Mouse (Mus musculus): Measurements from ENCODE around the gene D630003M21Rik. TPM values are rescaled to one million over a fixed set of nuclear protein-coding genes. Genes with fewer than 3 reads are reported as not detected.

The D630003M21Rik gene
- total and polyA plus RNA-seq, 2 experiments from 2014 or later, result 1.1 to 5.5 TPM

DNA sequence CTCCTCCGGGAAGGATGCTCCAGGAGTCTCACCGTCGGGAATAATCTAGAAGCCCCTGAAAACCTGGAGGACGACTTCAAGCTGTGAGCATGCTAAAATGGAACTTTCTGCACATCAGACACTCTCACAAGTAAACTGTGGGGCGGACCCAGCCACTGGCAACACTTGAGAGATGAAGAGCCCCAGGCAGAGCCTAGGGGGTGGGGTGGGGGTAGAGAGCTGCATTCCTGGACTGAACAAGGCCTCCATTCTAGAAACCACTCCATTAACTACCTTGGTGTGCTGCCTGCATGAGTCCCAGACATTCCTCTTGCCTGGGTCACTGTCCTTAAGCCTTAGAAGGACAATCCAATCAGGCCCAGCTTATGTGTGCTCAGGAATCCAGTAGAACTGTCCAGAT is 2.0 kb upstream of the D630003M21Rik start:
- no peak for TF ChIP-seq CTCF (IDR thresholded peaks at IDR 0.05)
- Histone ChIP-seq H3K36me3 (ENCODE audit: insufficient read depth, low read length) (no peaks in the 10 kb centered on the region), H3K4me2 (ENCODE audit: low read depth, low read length, poor library complexity, severe bottlenecking) (no peak overlapping the region), H3K27me3 (ENCODE audit: insufficient read depth, low read length) (no peaks in the 10 kb centered on the region), H3K4me1 (ENCODE audit: insufficient read depth, low read length) (peaks cover 7% of the 10 kb centered on the region; the same call in 1 of the 2 replicates), H3K27ac (ENCODE audit: low read depth, low read length) (no peak overlapping the region), H3K4me3 (ENCODE audit: low read depth, low read length) (no peak overlapping the region), H3K9ac (replicated peaks; ENCODE audit: low read length, poor library complexity, severe bottlenecking) (no peak overlapping the region), H3K9me3 (ENCODE audit: low read length) (no peaks in the 10 kb centered on the region)
- no peak for DNase-seq (ENCODE audit: low spot score)
- no peak for ATAC-seq (ENCODE audit: low FRiP score)
- WGBS, result 34% methylated on average over 5 of the region's 5 CpGs

- DNase-seq (ENCODE audit: low spot score) (no peak), ATAC-seq (ENCODE audit: low FRiP score) (no peak)
- TF ChIP-seq CTCF (IDR thresholded peaks at IDR 0.05), result no peak
- Histone ChIP-seq H3K9ac (replicated peaks; ENCODE audit: low read length, poor library complexity, severe bottlenecking) (no peak overlapping the region), H3K4me1 (ENCODE audit: insufficient read depth, low read length) (peaks cover 7% of the 10 kb centered on the region; the same call in 1 of the 2 replicates), H3K9me3 (ENCODE audit: low read length) (no peaks in the 10 kb centered on the region), H3K4me3 (ENCODE audit: low read depth, low read length) (no peak overlapping the region), H3K27ac (ENCODE audit: low read depth, low read length) (no peak overlapping the region), H3K36me3 (ENCODE audit: insufficient read depth, low read length) (no peaks in the 10 kb centered on the region), H3K27me3 (ENCODE audit: insufficient read depth, low read length) (no peaks in the 10 kb centered on the region), H3K4me2 (ENCODE audit: low read depth, low read length, poor library complexity, severe bottlenecking) (no peak overlapping the region)
- WGBS, result 38% methylated on average over 6 of the region's 6 CpGs
Measured at GRCm38 (mm10) chr2:158230617-158231016, 1.6 kb upstream of the D630003M21Rik start.

- Histone ChIP-seq H3K4me3 (ENCODE audit: low read depth, low read length) (peak overlapping the region; percentile 42), H3K27ac (ENCODE audit: low read depth, low read length) (no peak overlapping the region), H3K9ac (replicated peaks; ENCODE audit: low read length, poor library complexity, severe bottlenecking) (peak overlapping the region; percentile 48), H3K36me3 (ENCODE audit: insufficient read depth, low read length) (no peaks in the 10 kb centered on the region), H3K9me3 (ENCODE audit: low read length) (no peaks in the 10 kb centered on the region), H3K27me3 (ENCODE audit: insufficient read depth, low read length) (no peaks in the 10 kb centered on the region), H3K4me2 (ENCODE audit: low read depth, low read length, poor library complexity, severe bottlenecking) (peak overlapping the region; percentile 94), H3K4me1 (ENCODE audit: insufficient read depth, low read length) (peaks cover 7% of the 10 kb centered on the region; the same call in 1 of the 2 replicates)
- DNase-seq (ENCODE audit: low spot score), result no peak
- no peak for TF ChIP-seq CTCF (IDR thresholded peaks at IDR 0.05)
- ATAC-seq (ENCODE audit: low FRiP score), result no peak
- 22% methylated on average over 7 of the region's 7 CpGs for WGBS
Measured at GRCm38 (mm10) chr2:158229503-158229892, 476 bp upstream of the D630003M21Rik start.

DNA sequence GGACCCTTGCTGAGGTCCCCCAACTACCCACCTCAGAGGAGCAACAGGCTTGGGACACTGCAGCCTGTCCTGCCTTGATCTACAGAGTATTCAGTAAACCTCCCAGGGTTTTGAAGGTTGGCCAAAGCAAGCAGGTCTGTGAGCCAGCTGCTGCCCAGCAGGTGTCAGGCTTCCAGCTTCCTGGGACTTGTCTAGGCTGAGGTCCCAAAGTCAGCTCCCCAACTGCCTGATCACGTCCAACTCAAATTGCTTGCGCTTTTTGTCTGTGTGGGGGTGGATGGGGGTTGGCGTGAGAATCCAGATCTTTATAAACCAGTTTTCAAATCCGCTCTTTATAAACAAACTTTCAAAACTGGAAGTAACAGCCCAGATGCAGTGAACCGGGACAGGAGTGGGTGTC is 3.7 kb downstream of the D630003M21Rik start:
- Histone ChIP-seq H3K9me3 (ENCODE audit: low read length) (no peaks in the 10 kb centered on the region), H3K27me3 (ENCODE audit: insufficient read depth, low read length) (no peaks in the 10 kb centered on the region), H3K4me2 (ENCODE audit: low read depth, low read length, poor library complexity, severe bottlenecking) (no peak overlapping the region), H3K27ac (ENCODE audit: low read depth, low read length) (no peak overlapping the region), H3K36me3 (ENCODE audit: insufficient read depth, low read length) (no peaks in the 10 kb centered on the region), H3K9ac (replicated peaks; ENCODE audit: low read length, poor library complexity, severe bottlenecking) (no peak overlapping the region), H3K4me1 (ENCODE audit: insufficient read depth, low read length) (peaks cover 7% of the 10 kb centered on the region; the same call in 1 of the 2 replicates), H3K4me3 (ENCODE audit: low read depth, low read length) (no peak overlapping the region)
- ATAC-seq (ENCODE audit: low FRiP score) (no peak), DNase-seq (ENCODE audit: low spot score) (peak; percentile 60)
- 74% methylated on average over 5 of the region's 5 CpGs for WGBS
- TF ChIP-seq CTCF (IDR thresholded peaks at IDR 0.05), result peak; percentile 57

- H3K4me3 ChIP-seq (ENCODE audit: low read depth, low read length), result no peak overlapping the region
- H3K36me3 ChIP-seq (ENCODE audit: insufficient read depth, low read length), result no peaks in the 10 kb centered on the region
- ATAC-seq (ENCODE audit: low FRiP score), result no peak
- H3K27ac ChIP-seq (ENCODE audit: low read depth, low read length), result no peak overlapping the region
- no peak overlapping the region for H3K9ac ChIP-seq (replicated peaks; ENCODE audit: low read length, poor library complexity, severe bottlenecking)
- 84% methylated on average over 3 of the region's 3 CpGs for WGBS
- H3K27me3 ChIP-seq (ENCODE audit: insufficient read depth, low read length), result no peaks in the 10 kb centered on the region
- no peak for TF ChIP-seq CTCF (IDR thresholded peaks at IDR 0.05)
- no peak overlapping the region for H3K4me2 ChIP-seq (ENCODE audit: low read depth, low read length, poor library complexity, severe bottlenecking)
- no peaks in the 10 kb centered on the region for H3K4me1 ChIP-seq (ENCODE audit: insufficient read depth, low read length)
- no peak for DNase-seq (ENCODE audit: low spot score)
- no peaks in the 10 kb centered on the region for H3K9me3 ChIP-seq (ENCODE audit: low read length)
Measured at GRCm38 (mm10) chr2:158223497-158223896, 5.5 kb downstream of the D630003M21Rik start.

- Histone ChIP-seq H3K27me3 (ENCODE audit: insufficient read depth, low read length) (no peaks in the 10 kb centered on the region), H3K4me2 (ENCODE audit: low read depth, low read length, poor library complexity, severe bottlenecking) (no peak overlapping the region), H3K4me1 (ENCODE audit: insufficient read depth, low read length) (no peaks in the 10 kb centered on the region), H3K36me3 (ENCODE audit: insufficient read depth, low read length) (no peaks in the 10 kb centered on the region), H3K9ac (replicated peaks; ENCODE audit: low read length, poor library complexity, severe bottlenecking) (no peak overlapping the region), H3K4me3 (ENCODE audit: low read depth, low read length) (no peak overlapping the region), H3K27ac (ENCODE audit: low read depth, low read length) (no peak overlapping the region), H3K9me3 (ENCODE audit: low read length) (no peaks in the 10 kb centered on the region)
- 64% methylated on average over 4 of the region's 4 CpGs for WGBS
- DNase-seq (ENCODE audit: low spot score), result peak; percentile 43
- TF ChIP-seq CTCF (IDR thresholded peaks at IDR 0.05), result no peak
- no peak for ATAC-seq (ENCODE audit: low FRiP score)
Measured at GRCm38 (mm10) chr2:158222664-158223063, 6.4 kb downstream of the D630003M21Rik start.

All from midbrain, postnatal 0 days (tissue).